ENCODE assay signal across 17 mouse cellular contexts in the genomic region with DNA sequence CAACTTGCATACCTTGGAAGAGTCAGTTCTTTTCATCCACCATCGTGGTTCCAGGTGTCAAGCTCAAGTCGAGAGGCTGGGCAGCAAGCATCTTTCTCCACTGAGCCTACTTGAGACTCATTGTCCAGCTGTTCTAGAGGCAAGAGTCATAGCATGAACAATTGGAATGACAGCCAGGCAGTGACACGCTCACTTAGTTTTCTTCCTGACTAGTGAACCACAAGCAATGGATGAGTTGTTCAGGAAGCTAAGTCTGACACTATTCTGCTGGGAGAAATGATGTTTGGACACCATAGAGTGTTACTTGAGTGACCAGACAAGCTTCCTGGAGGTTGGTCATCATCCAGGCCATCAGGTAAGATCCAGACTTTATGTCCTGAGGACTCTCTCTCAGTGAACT.
"Had no signal": no experiment of that assay in that cellular context is flagged by ENCODE, and none has a peak within 500 bp of the region (broad histone marks: within the 10 kb centered on the region; RNA-seq: fewer than 3 reads in every experiment).

No protein-coding gene starts in this region.

- H3K27me3 ChIP-seq: limb, embryonic 13.5 days; liver, embryonic 12.5 days; liver, embryonic 15.5 days; midbrain, embryonic 12.5 days had no signal

- DNase-seq: kidney, adult 2 months; kidney, postnatal 25 days; layer of hippocampus, adult 9-11 months; liver; lung, adult 18-20 months; thymus, adult 18-20 months; thymus, postnatal 4 days had no signal

- ATAC-seq: intestine, postnatal 0 days; liver, embryonic 12.5 days; midbrain, embryonic 16.5 days had no signal

- H3K36me3 ChIP-seq: limb, embryonic 10.5 days; limb, embryonic 13.5 days; liver, embryonic 12.5 days; liver, embryonic 15.5 days; midbrain, embryonic 12.5 days had no signal

- H3K9ac ChIP-seq: limb, embryonic 13.5 days; liver, embryonic 12.5 days; liver, embryonic 15.5 days; midbrain, embryonic 12.5 days had no signal

- H3K4me2 ChIP-seq: limb, embryonic 13.5 days; liver, embryonic 12.5 days; liver, embryonic 15.5 days; midbrain, embryonic 12.5 days had no signal

- H3K9me3 ChIP-seq: limb, embryonic 10.5 days; limb, embryonic 13.5 days; liver, embryonic 12.5 days; liver, embryonic 15.5 days; midbrain, embryonic 12.5 days had no signal

- H3K4me1 ChIP-seq: limb, embryonic 10.5 days; limb, embryonic 13.5 days; liver, embryonic 12.5 days; liver, embryonic 15.5 days; midbrain, embryonic 12.5 days had no signal

- H3K4me3 ChIP-seq: layer of hippocampus, adult 2 months; limb, embryonic 10.5 days; limb, embryonic 13.5 days; liver, embryonic 12.5 days; liver, embryonic 15.5 days; midbrain, embryonic 12.5 days had no signal

- H3K27ac ChIP-seq: kidney, postnatal 0 days; layer of hippocampus, adult 2 months; limb, embryonic 10.5 days; limb, embryonic 13.5 days; liver, embryonic 12.5 days; liver, embryonic 15.5 days; macrophage; midbrain, embryonic 12.5 days had no signal
